Mouse (Mus musculus) stomach, postnatal 0 days (tissue): ENCODE measurements at regions not wholly inside any gene's neighbourhood (a gene's known extent, or its start where the extent isn't known, plus 50 kb on each side); places are given as distances from the start of the nearest gene placed in this dataset.

ENCODE experiments used
- CTCF ChIP-seq: IDR thresholded peaks from 2 replicates; pipeline ENCODE4 v1.5.1; 2016; ENCODE audit warnings: antibody characterized with exemption, low read depth, mild to moderate bottlenecking, moderate library complexity
- EP300 ChIP-seq: optimal IDR thresholded peaks from 2 replicates; pipeline ENCODE3; 2016; ENCODE audit warnings: antibody characterized with exemption

- TF ChIP-seq CTCF, result no peak
- no peak for TF ChIP-seq EP300
These were observed 72.7 kb upstream of the Ccdc39 start for GRCm38 (mm10) chr3:33916818-33917217.
